Mouse (Mus musculus) midbrain, postnatal 0 days (tissue): Measurements from ENCODE around the gene Gm10643. TPM values are rescaled to one million over a fixed set of nuclear protein-coding genes. Genes with fewer than 3 reads are reported as not detected.

Experiments used
- ATAC-seq: fragments of 200-750 bp; cut with Nextera tagmentation; 2 replicates; pipeline ENCODE4 v1.8.0; 2017; ENCODE audit warnings: moderate number of reproducible peaks, mild to moderate bottlenecking, moderate TSS enrichment, moderate library complexity; ENCODE audit not compliant: low FRiP score
- DNase-seq: peaks from one replicate; pipeline ENCODE4 v3.0.0-alpha.2; 2015; ENCODE audit warnings: low spot score
- H3K27ac ChIP-seq: fragments of 300-500 bp; sonication (generic); 2 replicates; pipeline ENCODE4 v1.5.1; 2014; ENCODE audit warnings: low read depth, mild to moderate bottlenecking, low read length, mixed read lengths
- H3K27me3 ChIP-seq: fragments of 300-500 bp; sonication (generic); 2 replicates; pipeline ENCODE4 v1.6.1; 2014; ENCODE audit warnings: low read length, control low read depth, mixed read lengths; ENCODE audit not compliant: insufficient read depth
- H3K36me3 ChIP-seq: fragments of 300-500 bp; sonication (generic); 2 replicates; pipeline ENCODE4 v1.6.1; 2014; ENCODE audit warnings: low read length, control low read depth, mixed read lengths; ENCODE audit not compliant: insufficient read depth
- H3K4me1 ChIP-seq: fragments of 300-500 bp; sonication (generic); 2 replicates; pipeline ENCODE4 v1.6.1; 2014; ENCODE audit warnings: mild to moderate bottlenecking, control low read depth, antibody characterized with exemption, low read length, mixed read lengths; ENCODE audit not compliant: insufficient read depth
- H3K4me2 ChIP-seq: fragments of 300-500 bp; sonication (generic); 2 replicates; pipeline ENCODE4 v1.6.1; 2014; ENCODE audit warnings: low read depth, mild to moderate bottlenecking, low read length, mixed read lengths; ENCODE audit not compliant: poor library complexity, severe bottlenecking
- H3K4me3 ChIP-seq: fragments of 300-500 bp; sonication (generic); 2 replicates; pipeline ENCODE4 v1.5.1; 2014; ENCODE audit warnings: low read depth, mild to moderate bottlenecking, low read length, moderate library complexity
- H3K9ac ChIP-seq: fragments of 300-500 bp; sonication (generic); replicated peaks from 2 replicates; pipeline ENCODE4 v1.6.1; 2014; ENCODE audit warnings: mild to moderate bottlenecking, low read length, moderate library complexity, mixed read lengths; ENCODE audit not compliant: poor library complexity, severe bottlenecking
- H3K9me3 ChIP-seq: fragments of 300-500 bp; sonication (generic); 2 replicates; pipeline ENCODE4 v1.6.1; 2016; ENCODE audit warnings: low read length, control low read depth
- CTCF ChIP-seq: IDR thresholded peaks from 2 replicates; pipeline ENCODE4 v1.5.1; 2016; ENCODE audit warnings: antibody characterized with exemption, mild to moderate bottlenecking
- WGBS: fragments of 180-500 bp; shearing (Covaris S2); extraction: QIAGEN DNeasy Blood & Tissue Kit; methylation state at CpG from one replicate; pipeline ENCODE4 v1.1.7; 2014; 5-methylcytosine and 5-hydroxymethylcytosine counted together
- polyA plus RNA-seq: library from polyadenylated mRNA; unstranded; fragments of >200 nt; fragmentation: Nextera tagmentation; extraction: Ambion mirVana; gene quantifications from 2 replicates; pipeline ENCODE4 v1.2.1, GENCODE M21; 2015
- total RNA-seq: library from RNA; depleted of rRNA; stranded (reverse); fragments of >200 nt; gene quantifications from 2 replicates; pipeline ENCODE4 v1.2.3, GENCODE M21; 2014

Gene Gm10643
- total and polyA plus RNA-seq, 2 experiments from 2014 or later: 1.7 to 3.0 TPM

DNA sequence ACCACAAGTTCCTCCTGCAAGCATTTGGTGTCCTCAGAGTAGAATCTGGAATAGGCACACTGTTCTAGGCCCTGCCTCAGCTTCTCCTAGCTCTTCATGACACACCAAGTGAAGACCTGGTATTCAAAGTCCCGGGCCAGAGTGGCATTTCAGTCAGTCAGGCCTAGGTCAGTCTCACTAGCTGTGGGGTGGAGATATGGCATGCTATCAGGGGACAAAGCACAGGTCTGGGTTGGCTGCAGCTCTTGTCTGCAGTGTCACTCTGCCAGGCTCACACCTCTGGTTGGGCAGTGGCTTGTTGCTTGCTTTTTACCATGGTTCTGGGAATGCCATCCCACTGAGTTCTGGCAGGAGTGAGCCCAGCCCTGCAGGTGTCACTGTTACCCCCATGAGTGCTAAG lies 11.5 kb upstream of the Gm10643 start:
- H3K4me2 ChIP-seq: no peak overlapping the region
- H3K9ac ChIP-seq: no peak overlapping the region
- H3K9me3 ChIP-seq: no peaks in the 10 kb centered on the region
- H3K27ac ChIP-seq: no peak overlapping the region
- ATAC-seq: no peak
- 95% methylated on average over 1 of the region's 1 CpGs for WGBS
- peaks cover 50% of the 10 kb centered on the region for H3K36me3 ChIP-seq
- TF ChIP-seq CTCF: no peak
- DNase-seq: no peak
- no peak overlapping the region for H3K4me3 ChIP-seq
- H3K27me3 ChIP-seq: no peaks in the 10 kb centered on the region
- peaks cover 8% of the 10 kb centered on the region; the same call in 1 of the 2 replicates for H3K4me1 ChIP-seq

DNA sequence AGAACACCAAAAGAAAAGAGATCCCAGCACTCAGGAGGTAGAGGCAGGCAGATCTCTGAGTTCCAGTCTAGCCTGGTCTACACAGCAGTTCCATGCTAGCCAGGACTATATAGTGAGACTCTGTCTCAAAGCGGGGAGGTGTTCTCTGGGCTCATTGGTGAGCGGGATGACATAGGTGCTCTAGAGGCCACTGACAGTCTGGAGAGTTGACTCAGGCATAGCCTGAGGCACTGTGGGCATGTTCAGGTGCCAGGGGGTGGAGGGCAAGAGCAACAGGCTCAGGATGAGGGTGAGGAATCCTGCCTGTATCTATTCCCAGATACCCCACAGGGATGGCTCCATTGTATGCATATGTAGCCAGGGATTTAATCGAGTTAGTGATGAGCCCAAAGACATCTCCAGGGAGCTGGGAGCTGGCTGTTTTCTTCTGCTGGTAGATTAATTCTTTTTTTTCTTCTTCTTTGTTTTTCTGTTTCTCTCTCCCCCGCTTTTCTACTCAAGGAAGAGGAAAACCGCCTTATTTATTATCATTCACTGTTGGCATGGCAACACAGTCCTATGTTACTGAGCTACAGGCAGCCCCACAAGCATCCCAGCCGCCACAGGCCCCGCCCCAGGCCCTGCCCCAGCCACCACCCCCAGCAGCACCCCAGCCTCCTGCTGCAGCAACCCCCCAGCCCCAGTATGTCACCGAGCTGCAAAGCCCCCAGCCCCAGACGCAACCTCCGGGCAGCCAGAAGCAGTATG lies 8.5 kb upstream of the Gm10643 start:
- Histone ChIP-seq H3K4me1 (peaks cover 8% of the 10 kb centered on the region; the same call in 1 of the 2 replicates), H3K9ac (0 out of 2 replicates have a peak overlapping the region, but pooled peaks have one; percentile 8)

DNA sequence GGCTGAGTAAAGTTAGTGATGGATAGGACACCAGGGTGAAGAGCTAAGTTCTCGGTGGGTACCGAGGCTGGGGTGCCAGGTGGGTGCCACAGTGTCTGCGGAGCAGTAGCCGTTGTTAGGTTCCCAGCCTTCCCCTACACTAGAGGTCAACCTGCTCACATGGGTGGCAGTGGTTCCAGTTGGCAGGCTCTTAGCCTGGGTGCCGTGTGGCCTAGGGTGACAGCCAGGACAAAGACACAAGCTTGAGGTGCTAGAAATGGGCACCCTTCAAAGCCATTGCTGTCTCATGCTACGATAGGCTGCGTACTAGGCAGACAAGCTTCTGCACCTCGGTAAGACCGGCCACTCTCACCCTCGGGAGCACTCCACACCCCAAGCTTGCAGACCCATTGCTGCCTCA lies 7.4 kb upstream of the Gm10643 start:
- Histone ChIP-seq H3K4me1 (peaks cover 16% of the 10 kb centered on the region), H3K27me3 (no peaks in the 10 kb centered on the region), H3K4me3 (no peak overlapping the region), H3K27ac (0 out of 2 replicates have a peak overlapping the region, but pooled peaks have one; percentile 33), H3K4me2 (no peak overlapping the region), H3K9ac (no peak overlapping the region), H3K36me3 (peaks cover 26% of the 10 kb centered on the region), H3K9me3 (no peaks in the 10 kb centered on the region)
- no peak for TF ChIP-seq CTCF
- 91% methylated on average over 10 of the region's 10 CpGs for WGBS
- DNase-seq (no peak), ATAC-seq (no peak)

More for the DNA sequence above, 8.5 kb upstream of the Gm10643 start:
- peak; percentile 32 for DNase-seq
- Histone ChIP-seq H3K36me3 (peaks cover 26% of the 10 kb centered on the region), H3K27ac (peak overlapping the region; percentile 55; the same call in 1 of the 2 replicates), H3K4me3 (no peak overlapping the region), H3K9me3 (no peaks in the 10 kb centered on the region), H3K27me3 (no peaks in the 10 kb centered on the region), H3K4me2 (peak overlapping the region; percentile 20; the same call in 1 of the 2 replicates)
- 34% methylated on average over 9 of the region's 10 CpGs for WGBS
- ATAC-seq: no peak
- TF ChIP-seq CTCF: no peak

DNA sequence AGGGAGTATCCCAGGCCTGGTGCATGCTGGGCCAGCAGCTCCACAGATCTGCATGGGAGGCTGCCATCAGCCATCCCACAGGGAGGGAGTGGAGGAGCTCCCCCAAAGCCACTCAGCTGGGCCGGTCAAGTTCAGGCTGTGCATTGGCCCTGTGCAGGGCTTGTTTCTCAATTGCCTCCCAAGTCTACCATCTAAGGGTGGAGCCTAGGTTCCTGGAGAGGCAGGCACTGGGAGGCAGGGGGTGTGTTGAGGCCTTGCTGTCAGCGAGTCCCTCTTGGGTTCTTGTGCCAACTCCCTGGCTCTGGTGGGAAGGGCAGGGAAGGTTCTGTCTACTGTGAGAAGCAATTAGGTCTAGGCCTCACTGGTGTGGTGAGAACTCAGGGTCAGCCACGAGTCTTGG lies 7.0 kb upstream of the Gm10643 start:
- 73% methylated on average over 3 of the region's 3 CpGs for WGBS
- Histone ChIP-seq H3K4me2 (no peak overlapping the region), H3K36me3 (peaks cover 25% of the 10 kb centered on the region), H3K27me3 (no peaks in the 10 kb centered on the region), H3K9ac (no peak overlapping the region), H3K4me3 (no peak overlapping the region), H3K9me3 (no peaks in the 10 kb centered on the region), H3K27ac (no peak overlapping the region), H3K4me1 (peaks cover 16% of the 10 kb centered on the region)
- DNase-seq: no peak
- no peak for TF ChIP-seq CTCF
- ATAC-seq: no peak

DNA sequence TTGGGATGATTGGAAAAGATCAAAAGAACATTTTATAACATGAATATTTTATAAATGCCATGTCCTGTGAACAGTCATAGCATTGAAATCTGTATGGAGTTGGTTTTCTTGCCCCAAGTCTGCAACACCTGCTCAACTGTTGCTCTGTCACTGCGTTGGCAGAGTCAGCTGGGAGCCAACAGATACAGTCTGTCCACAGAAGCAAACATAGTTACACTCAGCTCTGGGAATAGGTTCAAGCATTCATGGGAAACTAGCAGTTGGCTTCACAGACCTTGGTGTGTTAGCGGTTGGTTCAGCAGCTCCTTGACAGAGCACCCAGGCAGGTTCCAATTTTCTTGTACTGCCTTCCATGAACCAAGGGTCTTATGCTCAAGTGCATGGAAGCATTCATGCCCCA lies 5.7 kb upstream of the Gm10643 start:
- H3K4me3 ChIP-seq: no peak overlapping the region
- DNase-seq: peak; percentile 15
- H3K9ac ChIP-seq: no peak overlapping the region
- H3K27ac ChIP-seq: peak overlapping the region; percentile 43; the same call in 1 of the 2 replicates
- peaks cover 14% of the 10 kb centered on the region for H3K36me3 ChIP-seq
- H3K4me2 ChIP-seq: no peak overlapping the region
- no peaks in the 10 kb centered on the region for H3K9me3 ChIP-seq
- no peak for ATAC-seq
- H3K27me3 ChIP-seq: no peaks in the 10 kb centered on the region
- 71% methylated on average over 2 of the region's 2 CpGs for WGBS
- H3K4me1 ChIP-seq: peaks cover 16% of the 10 kb centered on the region
- TF ChIP-seq CTCF: no peak

DNA sequence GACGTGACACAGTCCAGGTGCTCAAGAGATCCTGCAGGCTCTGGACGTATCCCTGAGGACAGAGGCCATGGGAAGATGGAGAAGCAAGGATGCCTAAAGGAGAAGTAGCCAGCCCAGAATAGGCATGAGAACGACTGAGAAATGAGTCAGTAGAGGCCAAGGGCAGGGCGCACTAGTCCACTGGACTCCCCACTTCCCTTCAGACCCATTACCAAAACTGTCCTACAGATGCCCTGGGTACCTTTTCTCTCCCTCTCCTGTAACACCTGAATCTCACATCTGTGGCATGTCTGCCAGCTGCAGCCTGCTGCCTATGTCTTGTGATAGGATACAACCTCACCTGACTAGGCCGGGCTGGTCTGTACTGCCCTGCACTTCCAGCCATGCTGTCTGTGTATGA lies 5.3 kb upstream of the Gm10643 start:
- DNase-seq: no peak
- H3K4me3 ChIP-seq: no peak overlapping the region
- peaks cover 16% of the 10 kb centered on the region for H3K4me1 ChIP-seq
- H3K27me3 ChIP-seq: no peaks in the 10 kb centered on the region
- peaks cover 10% of the 10 kb centered on the region for H3K36me3 ChIP-seq
- H3K4me2 ChIP-seq: no peak overlapping the region
- H3K27ac ChIP-seq: peak overlapping the region; percentile 43; the same call in 1 of the 2 replicates
- 85% methylated on average over 5 of the region's 5 CpGs for WGBS
- ATAC-seq: no peak
- H3K9ac ChIP-seq: 0 out of 2 replicates have a peak overlapping the region, but pooled peaks have one; percentile 29
- no peak for TF ChIP-seq CTCF
- H3K9me3 ChIP-seq: no peaks in the 10 kb centered on the region
